Mouse (Mus musculus): Measurements from ENCODE around the gene Ccdc115. TPM values are rescaled to one million over a fixed set of nuclear protein-coding genes. Genes with fewer than 3 reads are reported as not detected.

Ccdc115 gene
- total RNA-seq, 2 experiments from 2014 or later: 18.6 to 21.9 TPM

Small RNAs within 50 kb of the gene (microRNA-seq; reads per million reads assigned to microRNA genes)
- gene Mir5103: 0 to 0.39 reads per million in 2 experiments

Other genes with a start within 250 kb of the Ccdc115 start
- 10 to 100 TPM; 28.5 to 29.6 TPM for gene Imp4, start 179 bp upstream of the Ccdc115 start, total RNA-seq (2021)
- gene Ptpn18, start 20.1 kb upstream of the Ccdc115 start, total RNA-seq (2021): 1 to 10 TPM; 3.3 to 3.8 TPM
- gene Prss39, start 58.7 kb upstream of the Ccdc115 start, total RNA-seq (2021): not detected
- gene Cfc1, start 96.0 kb upstream of the Ccdc115 start, total RNA-seq (2021): not detected
- not detected for gene Prss40, start 121.3 kb upstream of the Ccdc115 start, total RNA-seq (2021)
- 10 to 100 TPM; 33.2 to 35.0 TPM for gene Amer3, start 140.0 kb upstream of the Ccdc115 start, total RNA-seq (2021)

Data from layer of hippocampus, postnatal 10 days (tissue).